Mouse (Mus musculus): ENCODE results near the gene Gprc5c. TPM values are rescaled to one million over a fixed set of nuclear protein-coding genes. Genes with fewer than 3 reads are reported as not detected.

Gene Gprc5c
- polyA plus RNA-seq, 1 experiment from 2014 or later, result 5.4 TPM

DNA sequence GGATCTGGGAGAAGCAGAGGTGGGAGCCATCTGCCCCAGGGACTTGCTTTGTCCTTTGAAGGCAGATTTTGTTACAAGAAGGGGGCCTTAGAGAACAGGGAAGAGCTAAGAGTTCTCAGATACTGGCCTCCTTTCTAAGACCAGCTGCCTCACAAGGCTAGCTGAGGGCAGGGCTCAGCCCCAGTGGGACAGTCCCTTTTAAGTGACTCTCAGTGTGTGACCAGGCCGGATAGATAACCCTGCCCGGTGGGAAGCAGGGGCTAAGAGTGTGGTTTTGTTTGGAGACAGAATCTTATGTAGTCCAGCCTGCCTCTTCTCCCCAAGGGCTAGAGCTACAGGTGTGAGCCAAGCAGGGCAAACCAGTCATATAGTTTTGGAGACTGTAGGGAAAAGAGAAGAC is 1.4 kb upstream of the Gprc5c start:
- Histone ChIP-seq H3K36me3 (ENCODE audit: control insufficient read depth, insufficient read depth, low read length) (no peaks in the 10 kb centered on the region), H3K9me3 (replicated peaks; ENCODE audit: control insufficient read depth, low read length, poor library complexity, severe bottlenecking) (no peaks in the 10 kb centered on the region), H3K9ac (ENCODE audit: low read depth, low read length) (no peak overlapping the region), H3K4me2 (ENCODE audit: low read length) (no peak overlapping the region), H3K27me3 (ENCODE audit: control insufficient read depth, insufficient read depth, low read depth, low read length) (peaks cover 42% of the 10 kb centered on the region), H3K27ac (ENCODE audit: low read length) (no peak overlapping the region), H3K4me1 (ENCODE audit: control insufficient read depth, insufficient read depth, low read length) (peaks cover 18% of the 10 kb centered on the region), H3K4me3 (ENCODE audit: low read depth, low read length) (no peak overlapping the region)
- 16% methylated on average over 2 of the region's 2 CpGs for WGBS
- no peak for ATAC-seq

DNA sequence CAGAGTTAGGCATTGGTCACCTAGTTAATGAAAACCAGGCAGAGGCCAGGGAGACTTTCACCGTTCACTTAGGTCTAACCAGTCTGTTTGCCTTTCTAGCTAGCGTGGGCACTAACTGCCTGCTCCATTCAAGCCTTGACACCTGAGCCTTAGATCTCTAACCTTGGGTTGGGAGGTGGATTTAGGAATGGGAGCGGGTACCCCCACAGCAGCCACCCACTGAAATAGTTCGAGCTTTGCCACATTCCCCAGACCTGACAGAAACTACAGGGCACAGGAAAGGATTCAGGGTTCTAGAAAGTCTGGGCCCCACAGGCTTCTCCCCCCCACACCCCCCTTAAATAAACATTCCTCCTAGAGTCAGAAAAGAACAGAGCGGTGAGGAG is 893 bp upstream of the Gprc5c start:
- no peak for ATAC-seq
- WGBS, result 19% methylated on average over 5 of the region's 5 CpGs
- peaks cover 44% of the 10 kb centered on the region for H3K27me3 ChIP-seq (ENCODE audit: control insufficient read depth, insufficient read depth, low read depth, low read length)

GRCm38 (mm10) chr11:114851269-114851607 is 286 bp downstream of the Gprc5c start:
- ATAC-seq, result peak; percentile 58; the same call in 1 of the 2 replicates
- H3K36me3 ChIP-seq (ENCODE audit: control insufficient read depth, insufficient read depth, low read length), result no peaks in the 10 kb centered on the region
- H3K4me1 ChIP-seq (ENCODE audit: control insufficient read depth, insufficient read depth, low read length), result peaks cover 18% of the 10 kb centered on the region
- WGBS, result under 1% methylated on average over 27 of the region's 27 CpGs
- peaks cover 44% of the 10 kb centered on the region for H3K27me3 ChIP-seq (ENCODE audit: control insufficient read depth, insufficient read depth, low read depth, low read length)
- no peaks in the 10 kb centered on the region for H3K9me3 ChIP-seq (replicated peaks; ENCODE audit: control insufficient read depth, low read length, poor library complexity, severe bottlenecking)
- H3K9ac ChIP-seq (ENCODE audit: low read depth, low read length), result peak overlapping the region; percentile 66
- H3K4me3 ChIP-seq (ENCODE audit: low read depth, low read length), result peak overlapping the region; percentile 60
- H3K27ac ChIP-seq (ENCODE audit: low read length), result no peak overlapping the region
- peak overlapping the region; percentile 73 for H3K4me2 ChIP-seq (ENCODE audit: low read length)

More for the DNA sequence above, 893 bp upstream of the Gprc5c start:
- peaks cover 18% of the 10 kb centered on the region for H3K4me1 ChIP-seq (ENCODE audit: control insufficient read depth, insufficient read depth, low read length)
- H3K36me3 ChIP-seq (ENCODE audit: control insufficient read depth, insufficient read depth, low read length), result no peaks in the 10 kb centered on the region
- no peak overlapping the region for H3K27ac ChIP-seq (ENCODE audit: low read length)
- no peak overlapping the region for H3K4me3 ChIP-seq (ENCODE audit: low read depth, low read length)
- peak overlapping the region; percentile 73 for H3K4me2 ChIP-seq (ENCODE audit: low read length)
- H3K9ac ChIP-seq (ENCODE audit: low read depth, low read length), result no peak overlapping the region
- no peaks in the 10 kb centered on the region for H3K9me3 ChIP-seq (replicated peaks; ENCODE audit: control insufficient read depth, low read length, poor library complexity, severe bottlenecking)

DNA sequence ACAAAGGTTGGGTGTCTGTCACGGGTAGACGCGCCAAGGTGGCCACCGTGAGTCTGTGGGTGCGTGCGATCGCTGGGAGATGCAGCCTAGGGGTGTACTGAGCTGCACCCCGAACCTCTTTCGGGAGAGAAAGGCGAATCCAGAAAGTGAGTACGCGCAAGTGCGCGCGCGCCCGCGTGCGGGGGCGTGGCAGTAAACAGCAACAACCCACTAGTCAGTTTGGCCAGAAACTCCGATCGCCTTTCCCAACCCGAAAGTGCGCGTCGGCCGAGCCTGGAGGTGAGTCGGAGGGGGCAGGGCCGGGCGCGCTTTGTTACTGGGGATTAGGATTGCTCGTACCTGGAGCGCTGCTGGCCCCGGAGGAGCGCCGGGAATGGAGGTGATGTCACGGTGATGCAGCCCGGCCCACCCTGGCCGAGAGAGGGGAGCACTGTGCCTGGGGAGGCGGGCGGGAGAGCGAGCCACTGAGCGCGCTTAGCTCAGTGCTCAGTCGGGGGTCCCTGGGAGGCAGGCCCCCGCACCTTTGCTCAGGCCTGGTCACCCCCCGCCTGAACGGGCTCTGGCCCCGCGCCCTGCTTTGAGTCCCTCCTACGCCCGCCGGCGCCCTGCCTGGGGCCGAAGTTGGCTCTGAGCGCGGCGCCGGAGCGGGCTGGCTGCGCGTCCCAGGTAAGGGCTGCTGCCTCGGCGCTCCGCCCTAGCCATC is 807 bp downstream of the Gprc5c start:
- H3K27me3 ChIP-seq (ENCODE audit: control insufficient read depth, insufficient read depth, low read depth, low read length), result peaks cover 44% of the 10 kb centered on the region

DNA sequence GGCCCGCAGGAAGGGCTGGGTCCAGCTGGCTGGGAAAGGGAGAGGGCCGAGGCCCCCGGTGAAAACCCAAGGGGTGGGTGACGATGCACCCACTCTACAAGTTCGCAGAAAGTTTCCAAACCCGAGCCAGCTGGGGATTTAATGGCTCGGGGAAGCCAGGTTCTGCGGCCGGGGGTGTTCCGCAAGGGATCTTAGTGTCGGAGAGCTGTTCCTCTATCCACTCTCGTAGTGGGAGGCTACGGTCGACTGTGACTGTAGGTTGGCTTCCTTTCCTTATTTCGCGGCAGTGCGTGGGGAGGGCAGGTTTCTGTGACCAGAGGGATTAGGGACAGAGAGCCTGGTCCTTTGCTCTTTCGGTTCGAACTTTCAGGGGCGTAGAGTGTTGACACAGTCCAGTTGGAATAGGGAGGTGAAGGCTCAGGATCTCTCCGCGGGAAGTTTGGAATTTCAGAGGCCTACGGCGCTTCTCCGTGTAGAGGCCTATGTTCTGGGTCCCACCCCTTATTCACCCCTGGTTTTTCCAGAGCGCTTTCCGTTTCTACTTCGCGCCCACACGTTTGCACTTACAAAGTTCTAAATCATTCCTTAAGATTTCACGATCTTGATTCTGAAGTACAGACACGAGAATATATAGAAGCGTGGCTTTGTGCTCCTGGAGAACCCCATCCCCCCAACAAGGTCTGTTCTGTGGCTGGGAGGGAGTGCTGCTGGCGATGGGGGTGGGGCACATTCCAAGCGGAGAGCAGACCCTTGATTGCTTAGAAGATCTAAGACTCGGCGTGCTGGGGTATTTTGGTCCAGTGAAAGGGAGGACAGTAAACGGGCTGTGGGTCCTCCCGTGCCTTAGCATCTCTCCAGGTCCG is 1.6 kb downstream of the Gprc5c start:
- H3K4me1 ChIP-seq (ENCODE audit: control insufficient read depth, insufficient read depth, low read length), result peaks cover 18% of the 10 kb centered on the region
- WGBS, result 2% methylated on average over 40 of the region's 40 CpGs
- no peak overlapping the region for H3K27ac ChIP-seq (ENCODE audit: low read length)
- H3K27me3 ChIP-seq (ENCODE audit: control insufficient read depth, insufficient read depth, low read depth, low read length), result peaks cover 44% of the 10 kb centered on the region
- H3K4me3 ChIP-seq (ENCODE audit: low read depth, low read length), result peak overlapping the region; percentile 60
- H3K4me2 ChIP-seq (ENCODE audit: low read length), result peak overlapping the region; percentile 73
- ATAC-seq, result no peak
- no peaks in the 10 kb centered on the region for H3K9me3 ChIP-seq (replicated peaks; ENCODE audit: control insufficient read depth, low read length, poor library complexity, severe bottlenecking)
- H3K9ac ChIP-seq (ENCODE audit: low read depth, low read length), result peak overlapping the region; percentile 66
- H3K36me3 ChIP-seq (ENCODE audit: control insufficient read depth, insufficient read depth, low read length), result no peaks in the 10 kb centered on the region

More for the DNA sequence above, 807 bp downstream of the Gprc5c start:
- under 1% methylated on average over 52 of the region's 65 CpGs for WGBS
- no peak overlapping the region for H3K27ac ChIP-seq (ENCODE audit: low read length)
- H3K9me3 ChIP-seq (replicated peaks; ENCODE audit: control insufficient read depth, low read length, poor library complexity, severe bottlenecking), result no peaks in the 10 kb centered on the region
- peak overlapping the region; percentile 73 for H3K4me2 ChIP-seq (ENCODE audit: low read length)
- H3K9ac ChIP-seq (ENCODE audit: low read depth, low read length), result peak overlapping the region; percentile 66
- no peaks in the 10 kb centered on the region for H3K36me3 ChIP-seq (ENCODE audit: control insufficient read depth, insufficient read depth, low read length)
- H3K4me1 ChIP-seq (ENCODE audit: control insufficient read depth, insufficient read depth, low read length), result peaks cover 18% of the 10 kb centered on the region
- peak; percentile 54; the same call in 1 of the 2 replicates for ATAC-seq
- peak overlapping the region; percentile 60 for H3K4me3 ChIP-seq (ENCODE audit: low read depth, low read length)

- no peak for ATAC-seq
- Histone ChIP-seq H3K9me3 (replicated peaks; ENCODE audit: control insufficient read depth, low read length, poor library complexity, severe bottlenecking) (no peaks in the 10 kb centered on the region), H3K9ac (ENCODE audit: low read depth, low read length) (no peak overlapping the region), H3K27me3 (ENCODE audit: control insufficient read depth, insufficient read depth, low read depth, low read length) (peaks cover 44% of the 10 kb centered on the region), H3K4me1 (ENCODE audit: control insufficient read depth, insufficient read depth, low read length) (peaks cover 18% of the 10 kb centered on the region), H3K4me2 (ENCODE audit: low read length) (no peak overlapping the region), H3K36me3 (ENCODE audit: control insufficient read depth, insufficient read depth, low read length) (no peaks in the 10 kb centered on the region), H3K27ac (ENCODE audit: low read length) (no peak overlapping the region), H3K4me3 (ENCODE audit: low read depth, low read length) (no peak overlapping the region)
- 19% methylated on average over 7 of the region's 7 CpGs for WGBS
Measured at GRCm38 (mm10) chr11:114853174-114853838, 2.4 kb downstream of the Gprc5c start.

DNA sequence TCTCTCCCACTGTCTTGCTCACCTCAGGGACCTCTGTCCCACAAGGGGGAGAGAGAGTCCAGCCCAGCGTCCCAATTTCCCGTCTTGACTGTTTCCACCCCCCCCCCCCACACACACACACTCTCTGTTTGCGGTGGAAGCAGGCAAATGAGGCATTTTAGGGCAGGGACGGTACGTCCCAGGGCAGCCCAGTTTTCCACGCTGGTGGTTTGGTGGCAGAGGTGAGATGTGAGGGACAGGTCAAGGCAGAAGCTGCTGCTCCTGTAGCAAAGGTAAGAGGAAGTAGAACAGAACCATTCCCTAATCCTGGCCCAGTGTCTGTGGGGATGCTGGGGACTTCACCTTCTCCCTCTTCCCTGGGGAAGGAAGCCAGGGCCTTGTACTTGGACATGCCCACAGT is 3.6 kb downstream of the Gprc5c start:
- no peaks in the 10 kb centered on the region for H3K9me3 ChIP-seq (replicated peaks; ENCODE audit: control insufficient read depth, low read length, poor library complexity, severe bottlenecking)
- peaks cover 18% of the 10 kb centered on the region for H3K4me1 ChIP-seq (ENCODE audit: control insufficient read depth, insufficient read depth, low read length)
- no peaks in the 10 kb centered on the region for H3K36me3 ChIP-seq (ENCODE audit: control insufficient read depth, insufficient read depth, low read length)
- WGBS, result 86% methylated on average over 6 of the region's 6 CpGs
- H3K9ac ChIP-seq (ENCODE audit: low read depth, low read length), result no peak overlapping the region
- no peak overlapping the region for H3K4me2 ChIP-seq (ENCODE audit: low read length)
- peaks cover 37% of the 10 kb centered on the region for H3K27me3 ChIP-seq (ENCODE audit: control insufficient read depth, insufficient read depth, low read depth, low read length)
- H3K27ac ChIP-seq (ENCODE audit: low read length), result no peak overlapping the region
- no peak for ATAC-seq
- H3K4me3 ChIP-seq (ENCODE audit: low read depth, low read length), result no peak overlapping the region

DNA sequence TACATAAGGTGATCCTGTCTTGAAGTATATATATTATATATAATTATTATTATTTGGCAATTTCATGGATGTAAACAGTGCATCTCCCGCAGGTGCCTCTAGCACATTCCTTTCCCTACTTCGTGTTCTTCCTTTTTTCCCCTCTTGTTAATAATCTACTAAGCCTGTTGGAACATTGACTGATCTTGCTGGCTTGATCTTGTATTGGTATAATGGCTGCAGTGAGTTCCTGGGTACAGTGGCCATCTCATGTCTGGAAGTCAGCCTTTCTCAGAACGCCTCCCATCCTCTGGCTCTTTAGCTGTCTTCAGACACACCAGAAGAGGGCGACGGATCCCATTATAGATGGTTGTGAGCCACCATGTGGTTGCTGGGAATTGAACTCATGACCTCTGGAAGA is 5.2 kb downstream of the Gprc5c start:
- H3K4me3 ChIP-seq (ENCODE audit: low read depth, low read length), result no peak overlapping the region
- ATAC-seq, result no peak
- no peaks in the 10 kb centered on the region for H3K9me3 ChIP-seq (replicated peaks; ENCODE audit: control insufficient read depth, low read length, poor library complexity, severe bottlenecking)
- H3K27me3 ChIP-seq (ENCODE audit: control insufficient read depth, insufficient read depth, low read depth, low read length), result peaks cover 32% of the 10 kb centered on the region
- no peak overlapping the region for H3K27ac ChIP-seq (ENCODE audit: low read length)
- no peak overlapping the region for H3K4me2 ChIP-seq (ENCODE audit: low read length)
- H3K4me1 ChIP-seq (ENCODE audit: control insufficient read depth, insufficient read depth, low read length), result peaks cover 9% of the 10 kb centered on the region
- H3K9ac ChIP-seq (ENCODE audit: low read depth, low read length), result no peak overlapping the region
- no peaks in the 10 kb centered on the region for H3K36me3 ChIP-seq (ENCODE audit: control insufficient read depth, insufficient read depth, low read length)
- 88% methylated on average over 5 of the region's 5 CpGs for WGBS
